Mouse (Mus musculus): ENCODE measurements at regions not wholly inside any gene's neighbourhood (a gene's known extent, or its start where the extent isn't known, plus 50 kb on each side); places are given as distances from the start of the nearest gene placed in this dataset.
"Not testable (repeated sequence)": the region's sequence is repeated elsewhere in the genome, so short reads cannot be mapped to it uniquely, and the experiment has no call there.

GRCm38 (mm10) chr12:15603319-15603718 is 213.4 kb downstream of the Trib2 start:
- no peak overlapping the region for H3K27ac ChIP-seq
- H3K4me2 ChIP-seq = no peak overlapping the region
- no peaks in the 10 kb centered on the region for H3K27me3 ChIP-seq (replicated peaks)
- H3K4me1 ChIP-seq = peaks cover 16% of the 10 kb centered on the region
- 32% methylated on average over 5 of the region's 5 CpGs for WGBS
- ATAC-seq (replicated peaks) = peak; percentile 79
- no peaks in the 10 kb centered on the region for H3K9me3 ChIP-seq
- H3K36me3 ChIP-seq (replicated peaks) = no peaks in the 10 kb centered on the region
- no peak overlapping the region for H3K9ac ChIP-seq
- H3K4me3 ChIP-seq = no peak overlapping the region

- no peak for ATAC-seq (replicated peaks)
- H3K9ac ChIP-seq = no peak overlapping the region
- WGBS = 70% methylated on average over 2 of the region's 2 CpGs
- no peaks in the 10 kb centered on the region for H3K4me1 ChIP-seq
- no peaks in the 10 kb centered on the region for H3K36me3 ChIP-seq (replicated peaks)
- H3K9me3 ChIP-seq = no peaks in the 10 kb centered on the region
- no peak overlapping the region for H3K4me3 ChIP-seq
- H3K27me3 ChIP-seq (replicated peaks) = no peaks in the 10 kb centered on the region
- no peak overlapping the region for H3K4me2 ChIP-seq
- no peak overlapping the region for H3K27ac ChIP-seq
These were observed 222.0 kb downstream of the Trib2 start for GRCm38 (mm10) chr12:15594704-15595103.

- not testable (repeated sequence) for H3K9me3 ChIP-seq; H3K27ac ChIP-seq; ATAC-seq (replicated peaks); H3K36me3 ChIP-seq (replicated peaks); H3K4me3 ChIP-seq; H3K9ac ChIP-seq; H3K4me2 ChIP-seq; H3K4me1 ChIP-seq; H3K27me3 ChIP-seq (replicated peaks)
- WGBS = 99% methylated on average over 2 of the region's 2 CpGs
These were observed 228.9 kb downstream of the Trib2 start for GRCm38 (mm10) chr12:15587864-15588263.

- Histone ChIP-seq H3K4me1 (no peaks in the 10 kb centered on the region), H3K27me3 (replicated peaks) (no peaks in the 10 kb centered on the region), H3K36me3 (replicated peaks) (no peaks in the 10 kb centered on the region), H3K4me2 (no peak overlapping the region), H3K4me3 (no peak overlapping the region), H3K9me3 (no peaks in the 10 kb centered on the region), H3K9ac (no peak overlapping the region), H3K27ac (no peak overlapping the region)
- no peak for ATAC-seq (replicated peaks)
- WGBS = 93% methylated on average over 4 of the region's 4 CpGs
These were observed 229.8 kb downstream of the Trib2 start for GRCm38 (mm10) chr12:15586706-15587442.

- 93% methylated on average over 1 of the region's 1 CpGs for WGBS
- no peaks in the 10 kb centered on the region for H3K9me3 ChIP-seq
- no peak overlapping the region for H3K4me2 ChIP-seq
- no peak for ATAC-seq (replicated peaks)
- no peak overlapping the region for H3K27ac ChIP-seq
- no peaks in the 10 kb centered on the region for H3K4me1 ChIP-seq
- no peaks in the 10 kb centered on the region for H3K36me3 ChIP-seq (replicated peaks)
- H3K9ac ChIP-seq = no peak overlapping the region
- H3K4me3 ChIP-seq = no peak overlapping the region
- no peaks in the 10 kb centered on the region for H3K27me3 ChIP-seq (replicated peaks)
These were observed 230.9 kb downstream of the Trib2 start for GRCm38 (mm10) chr12:15585845-15586244.

GRCm38 (mm10) chr12:15584721-15585120 is 232.0 kb downstream of the Trib2 start:
- 92% methylated on average over 4 of the region's 4 CpGs for WGBS
- Histone ChIP-seq H3K27ac (no peak overlapping the region), H3K4me3 (no peak overlapping the region), H3K9me3 (no peaks in the 10 kb centered on the region), H3K4me1 (no peaks in the 10 kb centered on the region), H3K9ac (no peak overlapping the region), H3K27me3 (replicated peaks) (no peaks in the 10 kb centered on the region), H3K36me3 (replicated peaks) (no peaks in the 10 kb centered on the region), H3K4me2 (no peak overlapping the region)
- no peak for ATAC-seq (replicated peaks)

- no peak overlapping the region for H3K4me2 ChIP-seq
- H3K27me3 ChIP-seq (replicated peaks) = no peaks in the 10 kb centered on the region
- H3K9ac ChIP-seq = no peak overlapping the region
- ATAC-seq (replicated peaks) = no peak
- H3K27ac ChIP-seq = no peak overlapping the region
- H3K4me3 ChIP-seq = no peak overlapping the region
- no peaks in the 10 kb centered on the region for H3K9me3 ChIP-seq
- H3K36me3 ChIP-seq (replicated peaks) = no peaks in the 10 kb centered on the region
- 0 out of 2 replicates have a peak, but pooled peaks cover 2% of the 10 kb centered on the region for H3K4me1 ChIP-seq
- 48% methylated on average over 4 of the region's 4 CpGs for WGBS
These were observed 250.0 kb downstream of the Trib2 start for GRCm38 (mm10) chr12:15566785-15567109.

GRCm38 (mm10) chr12:15565941-15566784 is 250.6 kb downstream of the Trib2 start:
- Histone ChIP-seq H3K9me3 (no peaks in the 10 kb centered on the region), H3K4me1 (0 out of 2 replicates have a peak, but pooled peaks cover 2% of the 10 kb centered on the region), H3K36me3 (replicated peaks) (no peaks in the 10 kb centered on the region), H3K27ac (no peak overlapping the region), H3K27me3 (replicated peaks) (no peaks in the 10 kb centered on the region), H3K4me2 (no peak overlapping the region), H3K9ac (no peak overlapping the region), H3K4me3 (no peak overlapping the region)
- ATAC-seq (replicated peaks) = peak; percentile 45; the same call in 1 of the 2 replicates
- whole genome bisulfite sequencing = 33% methylated on average over 3 of the region's 3 CpGs

- Histone ChIP-seq H3K9ac (no peak overlapping the region), H3K27me3 (replicated peaks) (no peaks in the 10 kb centered on the region), H3K4me1 (0 out of 2 replicates have a peak, but pooled peaks cover 2% of the 10 kb centered on the region), H3K4me2 (no peak overlapping the region), H3K36me3 (replicated peaks) (no peaks in the 10 kb centered on the region), H3K4me3 (no peak overlapping the region), H3K9me3 (no peaks in the 10 kb centered on the region), H3K27ac (no peak overlapping the region)
- WGBS = 47% methylated on average over 4 of the region's 4 CpGs
- no peak for ATAC-seq (replicated peaks)
These were observed 253.9 kb downstream of the Trib2 start for GRCm38 (mm10) chr12:15562826-15563225.

- Histone ChIP-seq H3K27me3 (replicated peaks) (no peaks in the 10 kb centered on the region), H3K4me1 (no peaks in the 10 kb centered on the region), H3K4me2 (no peak overlapping the region), H3K9me3 (no peaks in the 10 kb centered on the region), H3K4me3 (no peak overlapping the region), H3K36me3 (replicated peaks) (no peaks in the 10 kb centered on the region), H3K27ac (no peak overlapping the region), H3K9ac (no peak overlapping the region)
- ATAC-seq (replicated peaks) = no peak
- 88% methylated on average over 6 of the region's 6 CpGs for WGBS
These were observed 261.3 kb downstream of the Trib2 start for GRCm38 (mm10) chr12:15555471-15555870.

GRCm38 (mm10) chr12:15553681-15554007 is 263.1 kb downstream of the Trib2 start:
- WGBS = 56% methylated on average over 4 of the region's 4 CpGs
- Histone ChIP-seq H3K4me1 (no peaks in the 10 kb centered on the region), H3K36me3 (replicated peaks) (no peaks in the 10 kb centered on the region), H3K27me3 (replicated peaks) (no peaks in the 10 kb centered on the region), H3K4me2 (no peak overlapping the region), H3K9ac (no peak overlapping the region), H3K4me3 (no peak overlapping the region), H3K9me3 (no peaks in the 10 kb centered on the region), H3K27ac (no peak overlapping the region)
- ATAC-seq (replicated peaks) = no peak

- no peak overlapping the region for H3K27ac ChIP-seq
- ATAC-seq (replicated peaks) = no peak
- no peaks in the 10 kb centered on the region for H3K9me3 ChIP-seq
- H3K36me3 ChIP-seq (replicated peaks) = no peaks in the 10 kb centered on the region
- no peak overlapping the region for H3K9ac ChIP-seq
- WGBS = 77% methylated on average over 6 of the region's 6 CpGs
- no peak overlapping the region for H3K4me2 ChIP-seq
- H3K4me1 ChIP-seq = no peaks in the 10 kb centered on the region
- no peaks in the 10 kb centered on the region for H3K27me3 ChIP-seq (replicated peaks)
- no peak overlapping the region for H3K4me3 ChIP-seq
These were observed 263.6 kb downstream of the Trib2 start for GRCm38 (mm10) chr12:15552979-15553680.

All from midbrain, embryonic 15.5 days (tissue).